Mouse (Mus musculus): ENCODE results near the gene Kcnc2.
A peak's percentile ranks its signal among the peaks of the same experiment; 100 is the strongest.

The Kcnc2 gene

GRCm38 (mm10) chr10:112397194-112397593 is 126.3 kb downstream of the Kcnc2 start:
- DNase-seq, result peak; percentile 13

DNA sequence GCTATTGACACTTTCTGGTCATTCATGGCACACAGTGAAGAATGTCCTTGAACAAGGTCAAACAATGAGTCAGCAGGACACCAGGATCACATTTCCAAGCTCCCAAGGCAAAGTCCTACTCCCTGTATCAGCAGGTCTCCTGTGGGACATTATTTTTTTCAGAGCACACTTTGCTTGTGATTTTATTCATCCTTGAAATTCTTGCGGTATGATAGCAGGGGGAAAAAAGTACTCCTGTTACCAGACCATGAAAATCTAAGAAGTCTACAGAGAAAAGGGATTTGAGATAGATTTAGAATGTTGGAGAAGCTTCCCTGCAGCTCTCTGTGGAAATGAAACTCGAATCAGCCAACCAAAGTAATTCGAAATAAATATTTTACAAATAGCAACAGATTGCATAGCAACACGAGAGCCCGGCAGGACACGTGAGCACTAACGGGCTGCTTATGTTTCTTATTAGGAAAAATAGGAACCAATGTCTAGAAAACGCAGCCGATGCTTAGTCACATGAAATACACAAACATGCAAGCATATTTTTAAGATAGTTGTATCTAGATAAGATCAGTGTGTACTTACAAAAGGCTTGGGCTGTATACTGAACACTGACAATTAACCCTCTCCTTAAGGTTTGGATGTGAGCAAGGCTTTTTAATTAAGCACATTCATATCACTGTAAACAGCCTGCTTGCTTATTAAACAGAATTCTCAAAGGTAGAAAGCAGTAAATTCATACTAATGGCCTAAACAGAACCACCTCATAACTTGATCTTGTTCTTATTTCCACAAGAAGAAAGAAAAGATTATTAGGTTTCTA is 129.9 kb downstream of the Kcnc2 start:
- no peak for DNase-seq

DNA sequence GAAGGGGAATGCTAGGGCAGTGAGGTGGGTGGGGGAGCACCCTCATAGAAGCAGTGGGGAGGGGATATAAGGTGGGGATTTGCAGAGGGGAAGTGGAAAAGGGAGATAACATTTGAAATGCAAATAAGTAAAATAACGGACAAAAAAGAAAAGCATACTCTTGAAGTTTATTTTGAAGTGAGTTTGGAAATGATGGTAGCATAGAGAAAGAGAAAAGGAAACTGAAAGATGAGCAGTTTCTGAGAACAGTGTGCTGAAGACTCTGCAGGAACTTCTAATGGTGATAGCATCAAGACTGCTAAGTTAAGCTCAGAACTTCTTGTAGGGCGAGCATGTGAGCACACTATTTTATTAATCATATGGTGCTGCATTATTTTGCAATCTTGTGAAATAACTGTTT is 138.6 kb downstream of the Kcnc2 start:
- no peak for DNase-seq

DNA sequence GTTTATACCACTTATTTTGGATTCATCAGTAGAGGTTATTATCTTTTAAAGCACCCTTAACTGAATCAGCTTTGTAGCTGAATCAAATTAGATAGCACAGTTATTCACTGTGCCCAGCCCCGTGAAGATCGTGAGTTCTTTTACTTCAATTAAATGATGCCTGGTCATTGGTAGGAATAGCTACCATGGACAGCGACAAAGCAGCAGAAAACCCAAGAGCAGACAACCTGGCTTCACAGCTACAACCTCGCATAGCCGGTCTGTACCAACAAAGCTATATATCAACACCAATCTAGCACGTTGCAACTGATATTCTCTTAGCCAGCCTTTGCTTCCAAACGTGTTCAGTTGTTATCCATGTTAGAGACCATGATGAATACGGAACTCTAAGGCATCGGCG is 152.4 kb downstream of the Kcnc2 start:
- DNase-seq, result no peak

- DNase-seq, result no peak
Observed at GRCm38 (mm10) chr10:112436950-112437349, 166.0 kb downstream of the Kcnc2 start.

GRCm38 (mm10) chr10:112444640-112445039 is 173.7 kb downstream of the Kcnc2 start:
- no peak for DNase-seq

DNA sequence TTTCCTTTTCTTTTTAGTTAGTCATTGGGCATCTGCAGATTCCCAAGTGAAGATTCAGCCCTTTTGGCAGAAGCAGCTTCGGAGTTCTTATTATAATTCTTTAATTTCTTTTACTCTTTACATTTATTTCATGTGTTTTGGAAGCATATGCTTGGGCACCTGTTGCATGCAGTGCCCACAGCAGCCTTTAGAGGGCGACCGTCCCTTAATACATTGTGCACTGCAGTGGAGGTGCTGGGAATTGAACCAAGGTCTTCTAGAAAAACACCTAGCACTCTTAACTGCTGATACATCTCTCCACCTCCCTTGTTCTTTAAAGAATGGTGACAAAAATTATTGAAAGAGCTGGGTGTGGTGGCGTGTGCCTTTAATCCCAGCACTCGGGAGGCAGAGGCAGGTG is 180.0 kb downstream of the Kcnc2 start:
- DNase-seq, result no peak

DNA sequence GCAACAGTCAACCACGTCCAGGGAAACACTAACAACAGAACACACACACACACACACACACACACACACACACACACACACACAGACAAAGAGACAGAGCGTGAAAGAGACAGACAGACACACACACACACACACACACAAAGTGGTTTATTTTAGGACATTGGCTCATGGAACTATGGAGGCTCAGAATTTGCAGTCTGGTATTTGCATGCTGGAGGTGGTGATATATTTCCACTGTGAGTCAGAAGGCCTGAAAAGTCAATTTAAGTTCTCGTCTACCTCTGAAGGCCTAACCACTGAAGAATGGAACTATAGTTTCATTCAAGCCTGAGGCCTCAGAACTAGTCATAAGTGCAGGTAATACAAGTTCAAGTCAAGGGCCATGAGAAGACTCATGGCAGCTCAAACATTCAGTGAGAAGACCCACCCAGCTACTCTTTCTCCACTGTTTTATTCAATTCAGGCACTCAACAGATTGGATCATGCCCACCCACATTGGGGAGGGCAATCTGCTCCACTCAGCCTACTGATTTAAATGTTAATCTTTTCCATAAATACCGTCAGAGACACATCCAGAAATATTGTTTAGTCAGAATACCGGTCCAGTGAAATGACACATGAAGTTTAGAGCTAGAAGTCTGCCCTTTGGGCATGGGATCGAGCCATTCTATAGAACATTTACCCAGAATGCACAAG is 197.9 kb downstream of the Kcnc2 start:
- DNase-seq, result no peak

GRCm38 (mm10) chr10:112474122-112474810 is 203.3 kb downstream of the Kcnc2 start:
- no peak for DNase-seq

- no peak for DNase-seq
Observed at GRCm38 (mm10) chr10:112481461-112481860, 210.5 kb downstream of the Kcnc2 start.

GRCm38 (mm10) chr10:112481921-112482607 is 211.1 kb downstream of the Kcnc2 start:
- no peak for DNase-seq

DNA sequence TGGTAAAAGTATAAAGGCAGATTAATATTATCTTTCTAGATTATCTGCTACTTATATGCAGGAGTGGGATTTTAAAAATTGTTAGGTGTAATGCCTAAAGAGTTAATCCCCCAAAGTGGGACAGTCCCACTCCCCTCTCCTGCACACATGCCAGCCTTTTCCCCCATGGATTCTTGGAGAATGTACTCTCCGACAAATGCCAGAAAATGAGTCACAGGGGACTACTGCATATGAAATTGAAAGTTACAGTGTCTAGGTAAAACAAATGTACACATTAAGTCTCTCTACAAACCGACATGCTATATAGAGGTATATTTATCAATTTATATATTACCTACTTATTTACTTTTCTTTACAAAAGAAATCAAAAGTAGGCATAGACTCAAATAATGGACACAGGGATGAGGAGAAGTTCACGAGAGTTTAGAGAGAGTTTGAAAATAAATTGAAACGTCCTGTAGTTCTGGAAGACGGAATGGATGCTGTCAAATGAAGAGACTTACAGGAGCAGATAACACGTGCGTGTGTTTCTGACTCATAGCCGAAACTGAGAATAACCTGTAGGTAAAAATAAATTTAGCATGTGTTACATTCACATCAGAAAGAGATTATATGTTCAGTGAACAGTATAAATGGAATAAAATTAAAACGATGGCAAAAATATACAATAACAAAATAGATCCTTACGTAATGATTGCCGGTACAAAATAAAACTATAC is 213.6 kb downstream of the Kcnc2 start:
- no peak for DNase-seq

GRCm38 (mm10) chr10:112485819-112486218 is 214.9 kb downstream of the Kcnc2 start:
- no peak for DNase-seq

- DNase-seq, result no peak
Observed at GRCm38 (mm10) chr10:112488751-112489150, 217.8 kb downstream of the Kcnc2 start.
